Mouse (Mus musculus): Measurements from ENCODE around the gene Tlr5. TPM values are rescaled to one million over a fixed set of nuclear protein-coding genes. Genes with fewer than 3 reads are reported as not detected.

Tlr5 gene
- polyA plus RNA-seq, 1 experiment = 2.7 TPM

- TF ChIP-seq CTCF (IDR thresholded peaks at IDR 0.05; ENCODE audit: low read depth, low read length) = no peak
- TF ChIP-seq POLR2A (IDR thresholded peaks at IDR 0.05; ENCODE audit: borderline replicate concordance, low read depth, low read length) = no peak
- no peak overlapping the region for H3K4me3 ChIP-seq (ENCODE audit: insufficient read depth, low read length)
- H3K27ac ChIP-seq (ENCODE audit: insufficient read depth, low read depth, low read length) = peak overlapping the region; percentile 51
- peaks cover 45% of the 10 kb centered on the region for H3K4me1 ChIP-seq (ENCODE audit: control insufficient read depth, insufficient read depth, low read length)
Observed at GRCm38 (mm10) chr1:182953165-182953564, 1.4 kb upstream of the Tlr5 start.

GRCm38 (mm10) chr1:182953667-182954066 lies 921 bp upstream of the Tlr5 start:
- TF ChIP-seq CTCF (IDR thresholded peaks at IDR 0.05; ENCODE audit: low read depth, low read length) (no peak), POLR2A (IDR thresholded peaks at IDR 0.05; ENCODE audit: borderline replicate concordance, low read depth, low read length) (no peak)
- Histone ChIP-seq H3K4me1 (ENCODE audit: control insufficient read depth, insufficient read depth, low read length) (peaks cover 41% of the 10 kb centered on the region), H3K27ac (ENCODE audit: insufficient read depth, low read depth, low read length) (peak overlapping the region; percentile 75)

GRCm38 (mm10) chr1:182955047-182955620 lies 546 bp downstream of the Tlr5 start:
- H3K27ac ChIP-seq (ENCODE audit: insufficient read depth, low read depth, low read length) = no peak overlapping the region; the same call in 1 of the 2 replicates
- peak overlapping the region; percentile 57 for H3K4me3 ChIP-seq (ENCODE audit: insufficient read depth, low read length)
- TF ChIP-seq POLR2A (IDR thresholded peaks at IDR 0.05; ENCODE audit: borderline replicate concordance, low read depth, low read length) (no peak), CTCF (IDR thresholded peaks at IDR 0.05; ENCODE audit: low read depth, low read length) (no peak)
- peaks cover 47% of the 10 kb centered on the region for H3K4me1 ChIP-seq (ENCODE audit: control insufficient read depth, insufficient read depth, low read length)

More at GRCm38 (mm10) chr1:182953667-182954066, 921 bp upstream of the Tlr5 start:
- no peak overlapping the region for H3K4me3 ChIP-seq (ENCODE audit: insufficient read depth, low read length)

- TF ChIP-seq POLR2A (IDR thresholded peaks at IDR 0.05; ENCODE audit: borderline replicate concordance, low read depth, low read length) = no peak
- TF ChIP-seq CTCF (IDR thresholded peaks at IDR 0.05; ENCODE audit: low read depth, low read length) = no peak
- H3K4me1 ChIP-seq (ENCODE audit: control insufficient read depth, insufficient read depth, low read length) = peaks cover 41% of the 10 kb centered on the region
- no peak overlapping the region for H3K27ac ChIP-seq (ENCODE audit: insufficient read depth, low read depth, low read length)
- H3K4me3 ChIP-seq (ENCODE audit: insufficient read depth, low read length) = no peak overlapping the region
Observed at GRCm38 (mm10) chr1:182956186-182956960, 1.8 kb downstream of the Tlr5 start.

GRCm38 (mm10) chr1:182957001-182957757 lies 2.6 kb downstream of the Tlr5 start:
- TF ChIP-seq POLR2A (IDR thresholded peaks at IDR 0.05; ENCODE audit: borderline replicate concordance, low read depth, low read length) (no peak), CTCF (IDR thresholded peaks at IDR 0.05; ENCODE audit: low read depth, low read length) (no peak)
- Histone ChIP-seq H3K4me3 (ENCODE audit: insufficient read depth, low read length) (no peak overlapping the region), H3K4me1 (ENCODE audit: control insufficient read depth, insufficient read depth, low read length) (peaks cover 41% of the 10 kb centered on the region), H3K27ac (ENCODE audit: insufficient read depth, low read depth, low read length) (no peak overlapping the region)

- Histone ChIP-seq H3K4me3 (ENCODE audit: insufficient read depth, low read length) (no peak overlapping the region), H3K4me1 (ENCODE audit: control insufficient read depth, insufficient read depth, low read length) (peaks cover 36% of the 10 kb centered on the region), H3K27ac (ENCODE audit: insufficient read depth, low read depth, low read length) (no peak overlapping the region)
- TF ChIP-seq POLR2A (IDR thresholded peaks at IDR 0.05; ENCODE audit: borderline replicate concordance, low read depth, low read length) = no peak
- TF ChIP-seq CTCF (IDR thresholded peaks at IDR 0.05; ENCODE audit: low read depth, low read length) = no peak
Observed at GRCm38 (mm10) chr1:182957826-182958544, 3.4 kb downstream of the Tlr5 start.

- no peak overlapping the region for H3K27ac ChIP-seq (ENCODE audit: insufficient read depth, low read depth, low read length)
- H3K4me1 ChIP-seq (ENCODE audit: control insufficient read depth, insufficient read depth, low read length) = peaks cover 30% of the 10 kb centered on the region
- TF ChIP-seq CTCF (IDR thresholded peaks at IDR 0.05; ENCODE audit: low read depth, low read length) (no peak), POLR2A (IDR thresholded peaks at IDR 0.05; ENCODE audit: borderline replicate concordance, low read depth, low read length) (no peak)
Observed at GRCm38 (mm10) chr1:182958824-182959223, 4.2 kb downstream of the Tlr5 start.

GRCm38 (mm10) chr1:182959251-182959691 lies 4.7 kb downstream of the Tlr5 start:
- H3K4me3 ChIP-seq (ENCODE audit: insufficient read depth, low read length) = peak overlapping the region; percentile 57
- H3K27ac ChIP-seq (ENCODE audit: insufficient read depth, low read depth, low read length) = no peak overlapping the region
- TF ChIP-seq POLR2A (IDR thresholded peaks at IDR 0.05; ENCODE audit: borderline replicate concordance, low read depth, low read length) = no peak
- TF ChIP-seq CTCF (IDR thresholded peaks at IDR 0.05; ENCODE audit: low read depth, low read length) = no peak
- H3K4me1 ChIP-seq (ENCODE audit: control insufficient read depth, insufficient read depth, low read length) = peaks cover 25% of the 10 kb centered on the region

More at GRCm38 (mm10) chr1:182958824-182959223, 4.2 kb downstream of the Tlr5 start:
- H3K4me3 ChIP-seq (ENCODE audit: insufficient read depth, low read length) = no peak overlapping the region

- no peak overlapping the region for H3K27ac ChIP-seq (ENCODE audit: insufficient read depth, low read depth, low read length)
- peaks cover 20% of the 10 kb centered on the region for H3K4me1 ChIP-seq (ENCODE audit: control insufficient read depth, insufficient read depth, low read length)
- peak overlapping the region; percentile 57 for H3K4me3 ChIP-seq (ENCODE audit: insufficient read depth, low read length)
- TF ChIP-seq CTCF (IDR thresholded peaks at IDR 0.05; ENCODE audit: low read depth, low read length) (peak; percentile 96), POLR2A (IDR thresholded peaks at IDR 0.05; ENCODE audit: borderline replicate concordance, low read depth, low read length) (no peak)
Observed at GRCm38 (mm10) chr1:182959811-182960455, 5.3 kb downstream of the Tlr5 start.
